Mouse (Mus musculus) layer of hippocampus, adult 9-10 months (tissue): ENCODE measurements around the gene Bpi.
A peak's percentile ranks its signal among the peaks of the same experiment; 100 is the strongest.

Experiments
- DNase-seq: peaks from one replicate; pipeline ENCODE4 v3.0.0; 2022; ENCODE audit warnings: low spot score

The Bpi gene

GRCm38 (mm10) chr2:158285655-158286054 is 27.8 kb downstream of the Bpi start:
- no peak for DNase-seq

DNA sequence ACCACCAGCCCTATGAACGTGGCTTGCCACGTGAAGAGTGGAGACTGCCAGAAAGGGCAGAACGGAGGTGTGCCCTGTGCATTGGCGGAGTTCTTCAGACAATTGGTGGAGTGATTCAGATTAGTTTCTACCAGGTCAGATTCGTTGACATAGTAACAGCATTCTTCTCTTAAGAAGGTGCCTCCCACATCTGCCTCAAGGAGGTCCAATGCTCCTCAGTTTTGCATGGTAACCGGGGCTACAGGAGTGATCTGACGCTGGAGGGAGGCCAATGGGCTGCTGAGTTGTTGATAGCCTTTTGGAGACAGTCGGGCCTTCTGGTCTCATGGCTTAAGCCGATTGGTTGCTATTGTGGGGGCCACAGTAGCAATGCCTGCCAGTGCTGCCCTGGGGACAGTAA is 37.8 kb downstream of the Bpi start:
- no peak for DNase-seq

DNA sequence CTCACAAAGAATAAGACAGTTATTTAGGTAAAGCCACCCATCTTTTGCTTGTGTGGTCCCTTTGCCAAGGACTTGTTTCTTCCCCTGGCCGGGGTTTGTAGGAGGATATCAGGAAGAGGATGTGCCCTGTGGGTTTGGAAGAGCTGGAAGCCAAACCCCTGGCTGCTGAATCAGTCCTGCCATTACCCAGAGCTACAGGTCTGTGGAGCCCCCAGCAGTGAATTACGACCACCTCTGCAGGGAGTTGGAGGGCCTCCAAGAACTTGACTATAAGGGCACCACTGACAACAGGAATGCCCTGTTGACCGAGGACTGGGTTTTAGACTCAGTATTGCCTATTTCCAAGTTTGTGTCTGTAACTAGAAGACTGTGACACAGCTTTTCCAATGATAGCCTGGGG is 41.3 kb downstream of the Bpi start:
- no peak for DNase-seq

DNA sequence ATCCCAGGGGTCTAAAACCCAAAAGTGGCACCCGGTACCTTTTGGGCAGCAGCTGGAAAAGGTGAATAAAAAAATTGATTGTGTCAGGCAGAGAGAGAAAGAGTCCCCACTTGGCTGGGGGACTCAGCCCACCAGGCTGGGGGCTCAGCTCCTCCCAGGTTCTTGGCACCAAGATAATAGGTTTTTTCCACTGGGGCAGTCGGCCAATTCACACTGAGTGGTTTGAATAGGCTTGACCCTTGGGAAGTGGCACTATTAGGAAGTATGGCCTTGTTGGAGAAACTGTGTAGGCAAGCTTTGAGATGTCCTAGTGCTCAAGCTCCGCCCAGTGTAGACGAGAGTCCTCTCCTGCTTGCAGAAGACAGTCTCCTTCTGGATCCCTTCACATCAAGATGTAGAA is 41.8 kb downstream of the Bpi start:
- no peak for DNase-seq

DNA sequence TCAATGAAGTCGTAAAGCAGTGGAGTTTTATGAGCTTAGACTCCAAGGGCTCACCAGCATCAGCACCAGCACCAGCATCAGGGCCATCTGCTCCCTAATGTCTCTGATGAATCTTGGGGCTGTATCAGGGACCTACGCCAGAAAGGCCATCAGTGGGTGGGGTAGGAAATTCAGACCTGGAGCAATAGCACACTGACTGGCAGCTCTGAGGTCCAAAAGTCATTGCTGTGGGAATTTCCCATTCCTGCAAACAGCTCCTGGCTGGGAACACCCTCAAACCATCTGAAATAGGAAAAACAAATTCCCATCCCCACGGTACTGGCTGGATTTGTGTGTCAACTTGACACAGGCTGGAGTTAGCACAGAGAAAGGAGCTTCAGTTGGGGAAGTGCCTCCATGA is 44.9 kb downstream of the Bpi start:
- DNase-seq, result no peak

DNA sequence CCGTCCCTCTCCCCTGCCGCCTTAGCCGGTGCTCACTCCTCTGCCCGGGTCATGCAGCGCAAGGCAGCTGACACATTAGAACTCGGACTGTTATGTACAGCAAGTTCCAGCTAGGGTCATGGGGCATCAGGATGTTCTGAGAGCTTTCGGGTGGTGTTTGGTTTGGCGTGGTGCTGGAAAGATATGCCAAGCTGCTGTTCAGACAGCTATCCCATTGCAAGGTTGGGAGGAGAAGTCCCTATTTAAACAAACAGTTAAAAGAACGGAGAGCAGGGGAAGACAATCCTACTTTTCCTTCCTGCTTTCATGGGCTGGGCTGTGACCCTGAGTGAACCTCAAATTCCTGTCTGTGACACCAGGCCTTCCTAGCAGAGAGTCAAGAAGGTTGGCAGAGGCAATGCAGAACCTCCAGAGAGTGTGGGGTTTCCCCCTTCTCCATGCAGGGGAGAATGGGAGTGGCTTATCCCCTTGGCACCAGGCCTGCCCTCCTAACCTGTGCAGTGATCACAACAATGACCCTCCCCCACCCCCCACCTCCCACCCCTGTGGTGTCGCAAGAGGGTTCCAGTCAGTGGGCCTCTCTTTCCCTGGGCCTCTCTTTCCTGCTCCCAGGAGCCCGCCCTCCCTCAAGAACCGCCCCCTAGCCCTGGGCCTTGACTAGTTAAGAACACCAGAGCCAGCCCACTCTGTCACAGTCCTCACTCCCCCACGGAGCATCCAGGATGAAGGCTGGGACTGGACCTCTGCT is 48.2 kb downstream of the Bpi start, which contains the start of gene Lbp:
Gene Lbp, plus strand, starts transcription at position 546 of the 748 bp plus-strand sequence.
- DNase-seq, result no peak

- no peak for DNase-seq
Observed at GRCm38 (mm10) chr2:158306696-158307049, 48.8 kb downstream of the Bpi start.

GRCm38 (mm10) chr2:158308276-158308675 is 50.4 kb downstream of the Bpi start:
- DNase-seq, result no peak

GRCm38 (mm10) chr2:158313089-158313488 is 55.2 kb downstream of the Bpi start:
- no peak for DNase-seq

- DNase-seq, result no peak
Observed at GRCm38 (mm10) chr2:158316371-158316770, 58.5 kb downstream of the Bpi start.

DNA sequence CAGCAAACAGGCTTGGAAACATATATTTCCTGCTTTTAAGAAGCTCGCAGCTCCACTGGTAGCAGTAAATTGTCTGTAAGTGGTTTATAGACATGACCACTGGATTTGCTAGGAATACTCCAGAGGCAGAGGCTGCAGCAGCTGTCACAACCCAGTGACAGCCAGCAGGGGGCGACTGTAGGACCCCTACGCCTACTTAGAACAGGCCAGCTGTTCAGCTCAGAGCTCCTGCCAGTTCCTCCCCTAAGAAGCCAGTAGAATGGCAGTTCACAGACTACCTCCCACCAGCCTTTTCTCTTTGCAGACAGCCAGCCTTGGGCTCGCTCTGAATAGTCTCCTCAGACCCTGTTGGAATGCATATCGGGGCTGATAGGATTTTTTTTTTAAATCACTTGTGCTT is 59.1 kb downstream of the Bpi start:
- DNase-seq, result peak; percentile 27

DNA sequence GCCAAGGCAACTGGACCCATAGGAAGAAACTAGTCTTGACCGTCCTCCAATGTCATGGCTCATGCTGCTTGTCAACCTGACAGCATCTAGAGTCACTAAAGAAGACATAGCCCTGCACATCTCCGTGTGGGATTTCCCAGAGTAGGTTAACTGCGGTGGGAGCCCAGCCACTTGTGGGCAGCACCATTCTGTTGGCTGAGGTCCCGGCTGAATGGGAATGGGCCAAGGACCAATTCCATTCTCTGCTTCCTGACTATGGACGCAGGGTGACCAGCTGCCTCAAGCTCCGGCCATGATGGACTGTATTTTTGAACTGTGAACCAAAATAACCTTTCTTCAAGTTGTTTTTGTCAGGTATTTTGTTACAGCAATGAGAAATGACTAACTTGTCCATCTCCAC is 63.7 kb downstream of the Bpi start:
- DNase-seq, result no peak

- DNase-seq, result no peak
Observed at GRCm38 (mm10) chr2:158322845-158323244, 65.0 kb downstream of the Bpi start.

- no peak for DNase-seq
Observed at GRCm38 (mm10) chr2:158324531-158325190, 66.8 kb downstream of the Bpi start.

DNA sequence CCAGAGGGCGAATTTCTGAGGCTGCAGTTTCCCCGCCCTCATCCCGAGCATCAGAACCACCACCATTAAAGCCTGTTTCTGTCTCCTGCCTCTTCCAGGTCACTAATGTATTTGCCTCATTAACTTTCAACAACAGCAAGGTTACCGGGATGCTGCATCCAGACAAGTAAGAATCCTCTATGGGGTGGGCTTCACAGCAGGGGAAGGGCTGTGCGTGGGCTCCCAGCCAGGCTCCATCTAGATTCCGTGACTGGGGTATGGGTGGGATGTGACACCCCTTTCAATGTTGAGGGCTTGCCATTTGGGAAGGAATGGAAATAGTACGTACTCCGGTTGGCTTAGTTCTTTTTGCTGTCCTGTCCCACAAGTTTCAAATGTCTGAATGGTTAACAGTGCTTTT is 67.7 kb downstream of the Bpi start:
- DNase-seq, result no peak
